Mouse (Mus musculus) MEL (cell line): ENCODE data around the gene Rpl10-ps3. TPM values are rescaled to one million over a fixed set of nuclear protein-coding genes. Genes with fewer than 3 reads are reported as not detected.

Experiments used
- DNase-seq: peaks from one replicate; pipeline ENCODE4 v3.0.0; 2011; ENCODE audit warnings: low read depth, low spot score
- H3K27ac ChIP-seq: 2 replicates; pipeline ENCODE4 v1.5.1; 2012; ENCODE audit warnings: low read depth, mild to moderate bottlenecking, control low read depth, low read length, moderate library complexity; ENCODE audit not compliant: control insufficient read depth
- H3K27me3 ChIP-seq, 2 experiments: fragments of 150-350 bp in 1 of 2; sonication (generic) in 1 of 2; 2 replicates each; pipeline ENCODE4 v1.6.1; 2012; ENCODE audit warnings: low read length in 2 of 2, mild to moderate bottlenecking in 2 of 2, improper control_type of control experiment in 1 of 2, moderate library complexity in 1 of 2; ENCODE audit not compliant: insufficient read depth in 2 of 2, control insufficient read depth in 1 of 2
- H3K36me3 ChIP-seq, 2 experiments: 2 replicates each; pipeline ENCODE4 v1.6.1; 2012 to 2014; ENCODE audit warnings: low read length in 2 of 2, improper control_type of control experiment in 1 of 2, inconsistent platforms in 1 of 2, mild to moderate bottlenecking in 1 of 2; ENCODE audit not compliant: insufficient read depth in 2 of 2, control insufficient read depth in 1 of 2
- H3K4me1 ChIP-seq, 2 experiments: fragments of 150-350 bp in 1 of 2; sonication (generic) in 1 of 2; 2 replicates each; pipeline ENCODE4 v1.6.1; 2012; ENCODE audit warnings: low read length in 2 of 2, improper control_type of control experiment in 1 of 2, mild to moderate bottlenecking in 1 of 2; ENCODE audit not compliant: insufficient read depth in 2 of 2, control insufficient read depth in 1 of 2
- H3K4me3 ChIP-seq, 2 experiments: fragments of 150-350 bp in 1 of 2; sonication (generic) in 1 of 2; 2 replicates each; pipeline ENCODE4 v1.5.1; 2012; ENCODE audit warnings: low read depth in 2 of 2, low read length in 2 of 2, mild to moderate bottlenecking in 2 of 2, moderate library complexity in 2 of 2, control low read depth in 1 of 2, improper control_type of control experiment in 1 of 2; ENCODE audit not compliant: control insufficient read depth in 1 of 2, insufficient read depth in 1 of 2
- H3K79me2 ChIP-seq: 2 replicates; pipeline ENCODE4 v1.6.1; 2012; ENCODE audit warnings: mild to moderate bottlenecking, low read length, moderate library complexity; ENCODE audit not compliant: control insufficient read depth, poor library complexity, insufficient read depth
- H3K9ac ChIP-seq: 2 replicates; pipeline ENCODE4 v1.6.1; 2012; ENCODE audit warnings: low read depth, mild to moderate bottlenecking, control low read depth, low read length, moderate library complexity; ENCODE audit not compliant: control insufficient read depth, poor library complexity, severe bottlenecking
- H3K9me3 ChIP-seq: fragments of 150-350 bp; sonication (generic); replicated peaks from 2 replicates; pipeline ENCODE4 v1.6.1; 2012; ENCODE audit warnings: mild to moderate bottlenecking, low read length, improper control_type of control experiment, moderate library complexity; ENCODE audit not compliant: insufficient read depth
- CHD2 ChIP-seq: IDR thresholded peaks from 2 replicates; pipeline ENCODE4 v1.6.1; 2011; ENCODE audit warnings: low read length, improper control_type of control experiment
- CTCF ChIP-seq, 3 experiments: IDR thresholded peaks in 2 of 3; conservative IDR thresholded peaks in 1 of 3; 2 replicates each; pipeline ENCODE4 v1.5.1; 2011 to 2012; ENCODE audit warnings: low read length in 3 of 3, low read depth in 2 of 3, mild to moderate bottlenecking in 2 of 3, improper control_type of control experiment in 1 of 3, inconsistent platforms in 1 of 3, mixed read lengths in 1 of 3, moderate library complexity in 1 of 3; ENCODE audit not compliant: control insufficient read depth in 1 of 3, insufficient read depth in 1 of 3, poor library complexity in 1 of 3, severe bottlenecking in 1 of 3
- ELF1 ChIP-seq: IDR thresholded peaks from 2 replicates; pipeline ENCODE4 v1.6.1; 2014; ENCODE audit warnings: low read depth, mild to moderate bottlenecking, inconsistent platforms, low read length, improper control_type of control experiment, moderate library complexity
- EP300 ChIP-seq, 2 experiments: IDR thresholded peaks; 2 replicates each; pipeline ENCODE4 v1.6.1; 2011; ENCODE audit warnings: improper control_type of control experiment in 2 of 2, low read length in 2 of 2, low read depth in 1 of 2, mild to moderate bottlenecking in 1 of 2
- ETS1 ChIP-seq: IDR thresholded peaks from 2 replicates; pipeline ENCODE4 v1.6.1; 2012; ENCODE audit warnings: low read depth, mild to moderate bottlenecking, inconsistent platforms, low read length, improper control_type of control experiment, moderate library complexity
- GABPA ChIP-seq: IDR thresholded peaks from 2 replicates; pipeline ENCODE4 v1.6.1; 2012; ENCODE audit warnings: low read depth, mild to moderate bottlenecking, inconsistent platforms, low read length, improper control_type of control experiment, moderate library complexity
- KAT2A ChIP-seq: conservative IDR thresholded peaks from 2 replicates; pipeline ENCODE4 v1.6.1; 2012; ENCODE audit warnings: low read depth, low read length, improper control_type of control experiment, inconsistent platforms
- MAZ ChIP-seq: IDR thresholded peaks from 2 replicates; pipeline ENCODE4 v1.6.1; 2012; ENCODE audit warnings: low read depth, mild to moderate bottlenecking, inconsistent platforms, low read length, improper control_type of control experiment
- MXI1 ChIP-seq: IDR thresholded peaks from 2 replicates; pipeline ENCODE4 v1.6.1; 2011; ENCODE audit warnings: mild to moderate bottlenecking, low read depth, low read length, improper control_type of control experiment
- MYB ChIP-seq: IDR thresholded peaks from 2 replicates; pipeline ENCODE4 v1.6.1; 2011; ENCODE audit warnings: mild to moderate bottlenecking, low read depth, low read length, improper control_type of control experiment
- MYC ChIP-seq: IDR thresholded peaks from 2 replicates; pipeline ENCODE4 v1.6.1; 2011; ENCODE audit warnings: low read depth, mild to moderate bottlenecking, low read length, improper control_type of control experiment, moderate library complexity
- NELFE ChIP-seq: IDR thresholded peaks from 2 replicates; pipeline ENCODE4 v1.6.1; 2011; ENCODE audit warnings: low read depth, low read length, improper control_type of control experiment
- NRF1 ChIP-seq: IDR thresholded peaks from 2 replicates; pipeline ENCODE4 v1.6.1; 2014; ENCODE audit warnings: low read depth, mild to moderate bottlenecking, inconsistent platforms, low read length, improper control_type of control experiment, moderate library complexity; ENCODE audit not compliant: poor library complexity, insufficient read depth, severe bottlenecking
- POLR2AphosphoS5 ChIP-seq: IDR thresholded peaks from 2 replicates; pipeline ENCODE4 v1.6.1; 2012; ENCODE audit warnings: low read depth, borderline replicate concordance, mild to moderate bottlenecking, inconsistent platforms, low read length, moderate library complexity, mixed read lengths
- RAD21 ChIP-seq: IDR thresholded peaks from 2 replicates; pipeline ENCODE4 v1.6.1; 2011; ENCODE audit warnings: mild to moderate bottlenecking, low read depth, low read length, improper control_type of control experiment
- RCOR1 ChIP-seq: IDR thresholded peaks from 2 replicates; pipeline ENCODE4 v1.6.1; 2012; ENCODE audit warnings: low read depth, mild to moderate bottlenecking, inconsistent platforms, low read length, improper control_type of control experiment
- SIN3A ChIP-seq: IDR thresholded peaks from 2 replicates; pipeline ENCODE4 v1.6.1; 2012; ENCODE audit warnings: low read length, improper control_type of control experiment, inconsistent platforms
- SMC3 ChIP-seq: IDR thresholded peaks from 2 replicates; pipeline ENCODE4 v1.6.1; 2011; ENCODE audit warnings: low read depth, low read length, improper control_type of control experiment
- TAL1 ChIP-seq: IDR thresholded peaks from 2 replicates; pipeline ENCODE4 v1.6.1; 2012; ENCODE audit warnings: mild to moderate bottlenecking, inconsistent platforms, low read length, moderate library complexity, mixed read lengths
- UBTF ChIP-seq: IDR thresholded peaks from 2 replicates; pipeline ENCODE4 v1.6.1; 2012; ENCODE audit warnings: low read depth, mild to moderate bottlenecking, inconsistent platforms, low read length, improper control_type of control experiment, moderate library complexity, borderline replicate concordance; ENCODE audit not compliant: insufficient read depth
- USF1 ChIP-seq: IDR thresholded peaks from 2 replicates; pipeline ENCODE4 v1.6.1; 2014; ENCODE audit warnings: low read depth, mild to moderate bottlenecking, inconsistent platforms, low read length, improper control_type of control experiment, moderate library complexity
- USF2 ChIP-seq, 2 experiments: IDR thresholded peaks; 2 replicates each; pipeline ENCODE4 v1.6.1; 2011 to 2012; ENCODE audit warnings: improper control_type of control experiment in 2 of 2, low read length in 2 of 2, borderline replicate concordance in 1 of 2, inconsistent platforms in 1 of 2, low read depth in 1 of 2, mild to moderate bottlenecking in 1 of 2; ENCODE audit not compliant: insufficient read depth in 1 of 2
- ZKSCAN1 ChIP-seq: IDR thresholded peaks from 2 replicates; pipeline ENCODE4 v1.6.1; 2012; ENCODE audit warnings: low read depth, mild to moderate bottlenecking, inconsistent platforms, low read length, improper control_type of control experiment, moderate library complexity
- ZMIZ1 ChIP-seq: IDR thresholded peaks from 2 replicates; pipeline ENCODE4 v1.6.1; 2012; ENCODE audit warnings: low read depth, mild to moderate bottlenecking, inconsistent platforms, low read length, improper control_type of control experiment, moderate library complexity
- ZNF384 ChIP-seq: IDR thresholded peaks from 2 replicates; pipeline ENCODE4 v1.6.1; 2012; ENCODE audit warnings: low read depth, mild to moderate bottlenecking, inconsistent platforms, low read length, improper control_type of control experiment
- polyA plus RNA-seq, 2 experiments: library from polyadenylated mRNA; stranded (reverse) in 1 of 2; unstranded in 1 of 2; fragments of >175 nt in 1 of 2; fragments of >200 nt in 1 of 2; gene quantifications; 2 replicates each; pipeline versions ENCODE4 v1.2.1 to v1.2.4; 2012; ENCODE audit warnings: low replicate concordance in 2 of 2, low read depth in 1 of 2; ENCODE audit not compliant: insufficient read length in 2 of 2, insufficient read depth in 1 of 2, missing spikeins in 1 of 2
- total RNA-seq: library from RNA; depleted of rRNA; stranded (reverse); fragments of 300-350 nt; gene quantifications from 2 replicates; pipeline ENCODE4 v1.2.3, GENCODE M21; 2012

Rpl10-ps3 gene
- total and polyA plus RNA-seq, 3 experiments: 196 to 2,425 (median 355) TPM

GRCm38 (mm10) chr9:50374666-50375065 is 29.9 kb upstream of the Rpl10-ps3 start:
- Histone ChIP-seq H3K4me3 (no peak overlapping the region), H3K9me3 (no peaks in the 10 kb centered on the region), H3K9ac (no peak overlapping the region), H3K27ac (no peak overlapping the region), H3K27me3 (no peaks in the 10 kb centered on the region; a peak in 1 of 4 replicates), H3K36me3 (no peaks in the 10 kb centered on the region), H3K4me1 (no peaks in the 10 kb centered on the region), H3K79me2 (no peaks in the 10 kb centered on the region)
- no peak for DNase-seq
- TF ChIP-seq MXI1 (no peak), CTCF (IDR thresholded peaks at IDR 0.05 in 2 of 3, conservative IDR thresholded peaks at IDR 0.05 in 1 of 3; ENCODE audit: control insufficient read depth in 1 of 3, insufficient read depth in 1 of 3, low read depth in 2 of 3, low read length in 3 of 3, poor library complexity in 1 of 3, severe bottlenecking in 1 of 3) (no peak), NELFE (no peak), USF1 (no peak), NRF1 (no peak), SIN3A (no peak), POLR2AphosphoS5 (no peak), RCOR1 (no peak), UBTF (no peak), GABPA (no peak), ELF1 (no peak), RAD21 (no peak), TAL1 (no peak), USF2 (IDR thresholded peaks at IDR 0.05; ENCODE audit: borderline replicate concordance in 1 of 2, insufficient read depth in 1 of 2, low read depth in 1 of 2, low read length in 2 of 2) (no peak), MYB (no peak), ZMIZ1 (no peak), ZNF384 (no peak), MAZ (no peak)

- no peaks in the 10 kb centered on the region for H3K36me3 ChIP-seq
- H3K4me3 ChIP-seq: no peak overlapping the region
- no peak for DNase-seq
- H3K4me1 ChIP-seq: no peaks in the 10 kb centered on the region
- no peak overlapping the region for H3K27ac ChIP-seq
- H3K27me3 ChIP-seq: no peaks in the 10 kb centered on the region
- H3K79me2 ChIP-seq: no peaks in the 10 kb centered on the region
- H3K9me3 ChIP-seq: no peaks in the 10 kb centered on the region
- no peak overlapping the region for H3K9ac ChIP-seq
- no peak for TF ChIP-seq MYC
- TF ChIP-seq SMC3: no peak
- no peak for TF ChIP-seq EP300 (IDR thresholded peaks at IDR 0.05; ENCODE audit: low read depth in 1 of 2, low read length in 2 of 2)
- no peak for TF ChIP-seq NRF1
- no peak for TF ChIP-seq ZKSCAN1
- TF ChIP-seq RCOR1: no peak
- TF ChIP-seq MYB: no peak
- no peak for TF ChIP-seq USF1
- no peak for TF ChIP-seq ZMIZ1
- TF ChIP-seq GABPA: no peak
- TF ChIP-seq CHD2: no peak
- TF ChIP-seq USF2 (IDR thresholded peaks at IDR 0.05; ENCODE audit: borderline replicate concordance in 1 of 2, insufficient read depth in 1 of 2, low read depth in 1 of 2, low read length in 2 of 2): no peak
- no peak for TF ChIP-seq KAT2A
- TF ChIP-seq ETS1: no peak
These were observed 24.0 kb upstream of the Rpl10-ps3 start for GRCm38 (mm10) chr9:50368551-50369297.
